Mouse (Mus musculus): Measurements from ENCODE around the gene Olfr993. TPM values are rescaled to one million over a fixed set of nuclear protein-coding genes. Genes with fewer than 3 reads are reported as not detected.

The Olfr993 gene
- not detected in 2 replicates for polyA plus RNA-seq (2015; fragmentation: Nextera tagmentation; extraction: Ambion mirVana)

DNA sequence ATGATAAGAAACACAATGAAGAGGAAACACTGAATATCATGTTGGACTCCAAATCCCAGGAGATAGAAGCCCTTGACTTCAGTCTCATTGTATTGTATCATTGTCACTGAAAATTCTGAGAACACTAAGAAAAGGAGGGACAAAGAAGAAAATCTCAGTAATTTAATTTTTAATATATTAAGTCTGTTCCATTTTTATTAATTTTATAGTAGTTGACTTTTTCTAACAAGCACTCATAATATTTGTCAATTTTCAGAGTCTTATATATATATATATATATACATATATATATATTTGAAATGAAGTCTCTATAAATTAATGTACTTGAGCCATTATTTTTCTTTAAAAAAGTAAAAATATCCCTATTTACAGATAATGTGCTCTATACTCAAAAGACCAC is at the start of gene Olfr993:
Olfr993 (minus strand) TSS at position 101 of the 400 bp plus-strand sequence.
- Histone ChIP-seq H3K4me3 (ENCODE audit: low read length) (no peak within 1 kb of the TSS), H3K27ac (ENCODE audit: low read length) (no peak within 1 kb of the TSS), H3K36me3 (ENCODE audit: control insufficient read depth, insufficient read depth, low read length) (no peaks in the 10 kb centered on the region), H3K4me1 (replicated peaks; ENCODE audit: control insufficient read depth, insufficient read depth, low read length) (no peaks in the 10 kb centered on the region), H3K27me3 (ENCODE audit: control insufficient read depth, insufficient read depth, low read depth, low read length) (no peaks in the 10 kb centered on the region), H3K4me2 (ENCODE audit: low read depth, low read length) (no peak within 1 kb of the TSS), H3K9ac (ENCODE audit: low read length) (no peak within 1 kb of the TSS), H3K9me3 (ENCODE audit: control insufficient read depth, low read length) (no peaks in the 10 kb centered on the region)
- ATAC-seq (ENCODE audit: low read depth), result no peak

GRCm38 (mm10) chr2:85443539-85443938 is 28.9 kb upstream of the Olfr993 start, which contains the start of gene Olfr995:
Olfr995 (minus strand) TSS chr2:85443639.
- 29% methylated on average over 1 of the region's 1 CpGs for WGBS
- no peak within 1 kb of the TSS for H3K27ac ChIP-seq (ENCODE audit: low read length)
- H3K4me2 ChIP-seq (ENCODE audit: low read depth, low read length), result no peak within 1 kb of the TSS
- H3K9ac ChIP-seq (ENCODE audit: low read length), result no peak within 1 kb of the TSS
- H3K36me3 ChIP-seq (ENCODE audit: control insufficient read depth, insufficient read depth, low read length), result no peaks in the 10 kb centered on the region
- no peaks in the 10 kb centered on the region for H3K27me3 ChIP-seq (ENCODE audit: control insufficient read depth, insufficient read depth, low read depth, low read length)
- H3K4me1 ChIP-seq (replicated peaks; ENCODE audit: control insufficient read depth, insufficient read depth, low read length), result no peaks in the 10 kb centered on the region
- H3K9me3 ChIP-seq (ENCODE audit: control insufficient read depth, low read length), result no peaks in the 10 kb centered on the region
- no peak within 1 kb of the TSS for H3K4me3 ChIP-seq (ENCODE audit: low read length)
- ATAC-seq (ENCODE audit: low read depth), result no peak

DNA sequence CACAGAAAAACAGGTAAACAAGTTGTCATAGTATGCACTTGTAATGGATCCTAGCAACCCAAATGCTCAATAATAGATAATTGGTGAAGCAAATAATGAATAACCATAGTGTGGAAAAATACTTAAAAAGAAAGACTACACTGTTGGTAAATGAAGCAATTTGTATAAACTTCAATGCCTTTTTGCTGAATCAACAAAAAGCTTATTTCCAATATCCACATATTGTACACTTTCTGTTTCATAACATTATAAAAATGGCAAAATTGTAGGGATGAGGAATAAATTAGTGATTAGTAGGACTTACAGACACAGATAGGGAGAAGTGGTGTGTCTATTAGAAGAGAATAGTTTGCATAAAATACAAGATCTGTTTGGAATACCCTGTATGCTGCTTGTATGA is 27.9 kb upstream of the Olfr993 start:
- H3K9me3 ChIP-seq (ENCODE audit: control insufficient read depth, low read length), result no peaks in the 10 kb centered on the region
- no peak overlapping the region for H3K27ac ChIP-seq (ENCODE audit: low read length)
- no peak overlapping the region for H3K4me3 ChIP-seq (ENCODE audit: low read length)
- H3K36me3 ChIP-seq (ENCODE audit: control insufficient read depth, insufficient read depth, low read length), result no peaks in the 10 kb centered on the region
- no peak for ATAC-seq (ENCODE audit: low read depth)
- no peak overlapping the region for H3K4me2 ChIP-seq (ENCODE audit: low read depth, low read length)
- H3K27me3 ChIP-seq (ENCODE audit: control insufficient read depth, insufficient read depth, low read depth, low read length), result no peaks in the 10 kb centered on the region
- no peak overlapping the region for H3K9ac ChIP-seq (ENCODE audit: low read length)
- no peaks in the 10 kb centered on the region for H3K4me1 ChIP-seq (replicated peaks; ENCODE audit: control insufficient read depth, insufficient read depth, low read length)

GRCm38 (mm10) chr2:85436351-85436750 is 21.7 kb upstream of the Olfr993 start, which contains the start of gene Olfr994:
Olfr994 (minus strand) TSS chr2:85436451.
- 79% methylated on average over 3 of the region's 3 CpGs for WGBS
- Histone ChIP-seq H3K27me3 (ENCODE audit: control insufficient read depth, insufficient read depth, low read depth, low read length) (no peaks in the 10 kb centered on the region), H3K36me3 (ENCODE audit: control insufficient read depth, insufficient read depth, low read length) (no peaks in the 10 kb centered on the region), H3K27ac (ENCODE audit: low read length) (no peak within 1 kb of the TSS), H3K4me2 (ENCODE audit: low read depth, low read length) (no peak within 1 kb of the TSS), H3K9ac (ENCODE audit: low read length) (no peak within 1 kb of the TSS), H3K9me3 (ENCODE audit: control insufficient read depth, low read length) (no peaks in the 10 kb centered on the region), H3K4me3 (ENCODE audit: low read length) (no peak within 1 kb of the TSS), H3K4me1 (replicated peaks; ENCODE audit: control insufficient read depth, insufficient read depth, low read length) (no peaks in the 10 kb centered on the region)
- ATAC-seq (ENCODE audit: low read depth), result no peak

- H3K9me3 ChIP-seq (ENCODE audit: control insufficient read depth, low read length), result no peaks in the 10 kb centered on the region
- 82% methylated on average over 1 of the region's 1 CpGs for WGBS
- no peaks in the 10 kb centered on the region for H3K4me1 ChIP-seq (replicated peaks; ENCODE audit: control insufficient read depth, insufficient read depth, low read length)
- no peak for ATAC-seq (ENCODE audit: low read depth)
- H3K27me3 ChIP-seq (ENCODE audit: control insufficient read depth, insufficient read depth, low read depth, low read length), result no peaks in the 10 kb centered on the region
- H3K4me3 ChIP-seq (ENCODE audit: low read length), result no peak overlapping the region
- no peak overlapping the region for H3K27ac ChIP-seq (ENCODE audit: low read length)
- no peak overlapping the region for H3K4me2 ChIP-seq (ENCODE audit: low read depth, low read length)
- no peaks in the 10 kb centered on the region for H3K36me3 ChIP-seq (ENCODE audit: control insufficient read depth, insufficient read depth, low read length)
- H3K9ac ChIP-seq (ENCODE audit: low read length), result no peak overlapping the region
Measured at GRCm38 (mm10) chr2:85425893-85426292, 11.2 kb upstream of the Olfr993 start.

GRCm38 (mm10) chr2:85409369-85409768 is 5.3 kb downstream of the Olfr993 start, which contains the start of gene Olfr992:
Olfr992 (minus strand) TSS chr2:85409469.
- Histone ChIP-seq H3K4me1 (replicated peaks; ENCODE audit: control insufficient read depth, insufficient read depth, low read length) (no peaks in the 10 kb centered on the region), H3K4me3 (ENCODE audit: low read length) (no peak within 1 kb of the TSS), H3K27me3 (ENCODE audit: control insufficient read depth, insufficient read depth, low read depth, low read length) (no peaks in the 10 kb centered on the region), H3K4me2 (ENCODE audit: low read depth, low read length) (no peak within 1 kb of the TSS), H3K36me3 (ENCODE audit: control insufficient read depth, insufficient read depth, low read length) (no peaks in the 10 kb centered on the region), H3K9ac (ENCODE audit: low read length) (no peak within 1 kb of the TSS), H3K9me3 (ENCODE audit: control insufficient read depth, low read length) (no peaks in the 10 kb centered on the region), H3K27ac (ENCODE audit: low read length) (no peak within 1 kb of the TSS)
- 38% methylated on average over 2 of the region's 2 CpGs for WGBS
- no peak for ATAC-seq (ENCODE audit: low read depth)

Other genes starting within 250 kb of the Olfr993 start
- gene Lrrc55, start 217.7 kb downstream of the Olfr993 start, polyA plus RNA-seq (2015; fragmentation: Nextera tagmentation; extraction: Ambion mirVana), result 0.20 and 0.29 TPM in 2 replicates
- gene Olfr987, start 75.6 kb downstream of the Olfr993 start, polyA plus RNA-seq (2015; fragmentation: Nextera tagmentation; extraction: Ambion mirVana), result not detected in 2 replicates
- not detected in 2 replicates for gene Olfr988, start 51.6 kb downstream of the Olfr993 start, polyA plus RNA-seq (2015; fragmentation: Nextera tagmentation; extraction: Ambion mirVana)
- gene Olfr992, start 5.4 kb downstream of the Olfr993 start, polyA plus RNA-seq (2015; fragmentation: Nextera tagmentation; extraction: Ambion mirVana), result not detected in 2 replicates
- not detected in 2 replicates for gene Olfr994, start 21.6 kb upstream of the Olfr993 start, polyA plus RNA-seq (2015; fragmentation: Nextera tagmentation; extraction: Ambion mirVana)
- not detected in 2 replicates for gene Olfr995, start 28.8 kb upstream of the Olfr993 start, polyA plus RNA-seq (2015; fragmentation: Nextera tagmentation; extraction: Ambion mirVana)
- gene 4833423E24Rik, start 104.1 kb upstream of the Olfr993 start, polyA plus RNA-seq (2015; fragmentation: Nextera tagmentation; extraction: Ambion mirVana), result 0.41 and 0.50 TPM in 2 replicates
- not detected in 2 replicates for gene Olfr996, start 164.3 kb upstream of the Olfr993 start, polyA plus RNA-seq (2015; fragmentation: Nextera tagmentation; extraction: Ambion mirVana)
- not detected in 2 replicates for gene Olfr998, start 174.1 kb upstream of the Olfr993 start, polyA plus RNA-seq (2015; fragmentation: Nextera tagmentation; extraction: Ambion mirVana)
- gene Olfr1000, start 197.0 kb upstream of the Olfr993 start, polyA plus RNA-seq (2015; fragmentation: Nextera tagmentation; extraction: Ambion mirVana), result not detected in 2 replicates
- gene Olfr1002, start 235.8 kb upstream of the Olfr993 start, polyA plus RNA-seq (2015; fragmentation: Nextera tagmentation; extraction: Ambion mirVana), result not detected in 2 replicates
- gene Olfr154, start 249.6 kb upstream of the Olfr993 start, polyA plus RNA-seq (2015; fragmentation: Nextera tagmentation; extraction: Ambion mirVana), result not detected in 2 replicates